Mouse (Mus musculus) lung, postnatal 0 days (tissue): ENCODE measurements around the gene Cxcr1.

Experiments used
- CTCF ChIP-seq: IDR thresholded peaks from 2 replicates; pipeline ENCODE4 v1.5.1; 2016; ENCODE audit warnings: antibody characterized with exemption, mild to moderate bottlenecking
- EP300 ChIP-seq: IDR thresholded peaks from 2 replicates; pipeline ENCODE4 v1.6.1; 2016; ENCODE audit warnings: antibody characterized with exemption, mild to moderate bottlenecking, control low read depth

- no peak for TF ChIP-seq CTCF
- no peak for TF ChIP-seq EP300
Observed at GRCm38 (mm10) chr1:74230992-74231391, 36.6 kb upstream of the Cxcr1 start.
